Mouse (Mus musculus): ENCODE results near the gene Ankrd65. TPM values are rescaled to one million over a fixed set of nuclear protein-coding genes. Genes with fewer than 3 reads are reported as not detected.
A peak's percentile ranks its signal among the peaks of the same experiment; 100 is the strongest.

Gene Ankrd65
- polyA plus RNA-seq, 1 experiment from 2014 or later: 0.10 TPM

DNA sequence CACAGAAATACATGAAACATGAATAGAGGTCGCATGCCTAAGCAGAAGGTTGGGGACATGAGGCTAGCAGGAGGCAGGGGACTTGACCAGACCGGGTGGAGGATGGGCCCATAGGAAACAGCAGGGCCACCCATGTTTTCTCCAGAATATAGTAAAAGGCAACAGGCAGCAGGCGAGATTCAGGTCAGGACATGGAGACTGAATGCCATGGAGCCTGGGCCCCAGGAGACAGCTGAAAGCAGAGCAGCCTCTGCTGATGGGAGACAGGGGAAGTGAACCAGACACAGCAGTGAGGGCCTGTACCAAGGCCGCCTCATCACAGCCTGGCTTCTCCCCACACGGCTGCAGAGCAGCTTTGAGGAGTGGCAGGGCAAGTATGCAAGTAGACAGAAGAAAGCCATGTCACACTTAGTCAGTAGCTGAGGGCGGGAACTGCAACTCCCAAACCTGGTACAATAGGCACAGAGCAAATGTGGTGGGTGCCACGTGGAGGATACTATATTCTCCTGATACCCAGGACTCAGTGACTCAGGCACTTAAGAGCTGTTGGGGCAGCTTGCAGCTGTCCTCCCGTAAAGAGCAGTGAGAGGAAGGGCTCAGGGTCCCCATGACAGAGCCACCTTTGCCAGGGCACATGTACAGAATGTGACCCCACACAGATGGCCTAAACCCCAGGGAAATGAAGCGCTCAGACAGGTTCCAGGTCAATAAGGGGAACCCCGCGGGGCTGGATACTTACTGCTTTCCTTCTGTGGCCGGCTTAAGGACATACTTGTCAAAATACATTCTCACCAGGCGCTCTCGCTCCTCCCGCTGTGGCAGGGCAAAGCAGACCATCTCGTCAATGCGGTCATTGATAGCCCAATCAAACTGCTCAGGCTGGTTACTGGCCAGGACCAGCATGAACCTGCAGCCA, 43.4 kb upstream of the Ankrd65 start:
- TF ChIP-seq EP300 (optimal IDR thresholded peaks at IDR 0.05): no peak
- no peak for TF ChIP-seq CTCF (IDR thresholded peaks at IDR 0.05; ENCODE audit: low read depth)
- Histone ChIP-seq H3K9me3 (ENCODE audit: control insufficient read depth, low read length) (no peaks in the 10 kb centered on the region), H3K4me2 (replicated peaks; ENCODE audit: low read depth) (no peak overlapping the region), H3K4me1 (replicated peaks; ENCODE audit: control insufficient read depth, insufficient read depth) (no peaks in the 10 kb centered on the region), H3K27me3 (ENCODE audit: control insufficient read depth, insufficient read depth, low read length) (no peaks in the 10 kb centered on the region), H3K27ac (replicated peaks) (no peak overlapping the region), H3K9ac (ENCODE audit: low read length) (no peak overlapping the region), H3K36me3 (ENCODE audit: control insufficient read depth, insufficient read depth, low read length) (peaks cover 27% of the 10 kb centered on the region), H3K4me3 (ENCODE audit: low read depth, low read length) (no peak overlapping the region)
- ATAC-seq (ENCODE audit: low FRiP score, low TSS enrichment) (peak; percentile 16; the same call in 1 of the 2 replicates), DNase-seq (ENCODE audit: low spot score) (no peak)
- 90% methylated on average over 17 of the region's 17 CpGs for WGBS

DNA sequence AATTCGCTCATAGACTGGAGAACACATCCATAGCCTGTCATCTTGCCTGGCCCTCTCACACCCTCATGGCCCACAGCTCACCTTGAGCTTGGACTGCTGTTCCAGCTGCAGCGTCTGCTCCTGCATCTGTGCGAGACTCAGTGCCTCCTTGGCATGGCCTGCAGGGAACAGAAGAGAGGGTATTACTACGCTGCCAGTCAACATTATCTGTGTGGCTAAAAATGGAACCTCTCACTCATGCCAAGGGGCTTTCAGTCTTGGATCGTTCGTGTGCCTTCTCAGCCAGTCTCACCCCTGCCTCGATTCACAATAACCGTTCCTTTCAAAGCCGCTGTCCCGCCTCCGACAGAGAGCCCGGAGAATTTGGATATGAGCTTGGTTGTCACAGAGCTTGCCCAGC, 33.2 kb upstream of the Ankrd65 start:
- 88% methylated on average over 12 of the region's 12 CpGs for WGBS
- no peak overlapping the region for H3K9ac ChIP-seq (ENCODE audit: low read length)
- no peak overlapping the region for H3K27ac ChIP-seq (replicated peaks)
- H3K4me1 ChIP-seq (replicated peaks; ENCODE audit: control insufficient read depth, insufficient read depth): no peaks in the 10 kb centered on the region; the same call in 1 of the 2 replicates
- DNase-seq (ENCODE audit: low spot score): no peak
- H3K36me3 ChIP-seq (ENCODE audit: control insufficient read depth, insufficient read depth, low read length): peaks cover 20% of the 10 kb centered on the region
- TF ChIP-seq EP300 (optimal IDR thresholded peaks at IDR 0.05): no peak
- TF ChIP-seq CTCF (IDR thresholded peaks at IDR 0.05; ENCODE audit: low read depth): no peak
- H3K9me3 ChIP-seq (ENCODE audit: control insufficient read depth, low read length): no peaks in the 10 kb centered on the region
- H3K4me3 ChIP-seq (ENCODE audit: low read depth, low read length): no peak overlapping the region
- ATAC-seq (ENCODE audit: low FRiP score, low TSS enrichment): no peak
- no peak overlapping the region for H3K4me2 ChIP-seq (replicated peaks; ENCODE audit: low read depth)
- no peaks in the 10 kb centered on the region for H3K27me3 ChIP-seq (ENCODE audit: control insufficient read depth, insufficient read depth, low read length)

GRCm38 (mm10) chr4:155759862-155760612, 30.2 kb upstream of the Ankrd65 start:
- DNase-seq (ENCODE audit: low spot score): peak; percentile 58
- Histone ChIP-seq H3K4me3 (ENCODE audit: low read depth, low read length) (peak overlapping the region; percentile 68), H3K4me2 (replicated peaks; ENCODE audit: low read depth) (peak overlapping the region; percentile 92), H3K9ac (ENCODE audit: low read length) (peak overlapping the region; percentile 79), H3K27me3 (ENCODE audit: control insufficient read depth, insufficient read depth, low read length) (no peaks in the 10 kb centered on the region), H3K9me3 (ENCODE audit: control insufficient read depth, low read length) (no peaks in the 10 kb centered on the region), H3K4me1 (replicated peaks; ENCODE audit: control insufficient read depth, insufficient read depth) (no peaks in the 10 kb centered on the region; the same call in 1 of the 2 replicates), H3K27ac (replicated peaks) (peak overlapping the region; percentile 56; the same call in 1 of the 2 replicates), H3K36me3 (ENCODE audit: control insufficient read depth, insufficient read depth, low read length) (peaks cover 8% of the 10 kb centered on the region)
- peak; percentile 41; the same call in 1 of the 2 replicates for ATAC-seq (ENCODE audit: low FRiP score, low TSS enrichment)
- peak; percentile 62 for TF ChIP-seq CTCF (IDR thresholded peaks at IDR 0.05; ENCODE audit: low read depth)
- TF ChIP-seq EP300 (optimal IDR thresholded peaks at IDR 0.05): no peak
- 1% methylated on average over 10 of the region's 10 CpGs for WGBS

GRCm38 (mm10) chr4:155760613-155761355, 29.5 kb upstream of the Ankrd65 start, which contains the start of gene Atad3a:
Gene Atad3a, minus strand, starts transcription at chr4:155761093.
- no peaks in the 10 kb centered on the region; the same call in 1 of the 2 replicates for H3K4me1 ChIP-seq (replicated peaks; ENCODE audit: control insufficient read depth, insufficient read depth)
- ATAC-seq (ENCODE audit: low FRiP score, low TSS enrichment) (peak; percentile 98), DNase-seq (ENCODE audit: low spot score) (peak; percentile 97)
- H3K27ac ChIP-seq (replicated peaks): peak within 1 kb of the TSS; percentile 56; the same call in 1 of the 2 replicates
- H3K27me3 ChIP-seq (ENCODE audit: control insufficient read depth, insufficient read depth, low read length): no peaks in the 10 kb centered on the region
- WGBS: under 1% methylated on average over 54 of the region's 68 CpGs
- H3K4me2 ChIP-seq (replicated peaks; ENCODE audit: low read depth): peak within 1 kb of the TSS; percentile 94
- H3K9ac ChIP-seq (ENCODE audit: low read length): peak within 1 kb of the TSS; percentile 79
- TF ChIP-seq EP300 (optimal IDR thresholded peaks at IDR 0.05) (no peak), CTCF (IDR thresholded peaks at IDR 0.05; ENCODE audit: low read depth) (no peak)
- peaks cover 1% of the 10 kb centered on the region for H3K36me3 ChIP-seq (ENCODE audit: control insufficient read depth, insufficient read depth, low read length)
- H3K4me3 ChIP-seq (ENCODE audit: low read depth, low read length): peak within 1 kb of the TSS; percentile 68
- H3K9me3 ChIP-seq (ENCODE audit: control insufficient read depth, low read length): no peaks in the 10 kb centered on the region

- peak overlapping the region; percentile 68 for H3K4me3 ChIP-seq (ENCODE audit: low read depth, low read length)
- no peaks in the 10 kb centered on the region for H3K9me3 ChIP-seq (ENCODE audit: control insufficient read depth, low read length)
- no peaks in the 10 kb centered on the region; the same call in 1 of the 2 replicates for H3K36me3 ChIP-seq (ENCODE audit: control insufficient read depth, insufficient read depth, low read length)
- no peaks in the 10 kb centered on the region for H3K27me3 ChIP-seq (ENCODE audit: control insufficient read depth, insufficient read depth, low read length)
- H3K4me1 ChIP-seq (replicated peaks; ENCODE audit: control insufficient read depth, insufficient read depth): no peaks in the 10 kb centered on the region; the same call in 1 of the 2 replicates
- peak overlapping the region; percentile 94 for H3K4me2 ChIP-seq (replicated peaks; ENCODE audit: low read depth)
- H3K27ac ChIP-seq (replicated peaks): no peak overlapping the region
- WGBS: 1% methylated on average over 28 of the region's 28 CpGs
- DNase-seq (ENCODE audit: low spot score) (no peak), ATAC-seq (ENCODE audit: low FRiP score, low TSS enrichment) (peak; percentile 5; the same call in 1 of the 2 replicates)
- TF ChIP-seq EP300 (optimal IDR thresholded peaks at IDR 0.05) (no peak), CTCF (IDR thresholded peaks at IDR 0.05; ENCODE audit: low read depth) (no peak)
- H3K9ac ChIP-seq (ENCODE audit: low read length): peak overlapping the region; percentile 73
Observed at GRCm38 (mm10) chr4:155761356-155762099, 28.7 kb upstream of the Ankrd65 start.

Data from stomach, postnatal 0 days (tissue).